Mouse (Mus musculus): Measurements from ENCODE around the gene Ergic1. TPM values are rescaled to one million over a fixed set of nuclear protein-coding genes. Genes with fewer than 3 reads are reported as not detected.

Gene Ergic1
- polyA plus RNA-seq, 1 experiment from 2014 or later: 134 TPM

DNA sequence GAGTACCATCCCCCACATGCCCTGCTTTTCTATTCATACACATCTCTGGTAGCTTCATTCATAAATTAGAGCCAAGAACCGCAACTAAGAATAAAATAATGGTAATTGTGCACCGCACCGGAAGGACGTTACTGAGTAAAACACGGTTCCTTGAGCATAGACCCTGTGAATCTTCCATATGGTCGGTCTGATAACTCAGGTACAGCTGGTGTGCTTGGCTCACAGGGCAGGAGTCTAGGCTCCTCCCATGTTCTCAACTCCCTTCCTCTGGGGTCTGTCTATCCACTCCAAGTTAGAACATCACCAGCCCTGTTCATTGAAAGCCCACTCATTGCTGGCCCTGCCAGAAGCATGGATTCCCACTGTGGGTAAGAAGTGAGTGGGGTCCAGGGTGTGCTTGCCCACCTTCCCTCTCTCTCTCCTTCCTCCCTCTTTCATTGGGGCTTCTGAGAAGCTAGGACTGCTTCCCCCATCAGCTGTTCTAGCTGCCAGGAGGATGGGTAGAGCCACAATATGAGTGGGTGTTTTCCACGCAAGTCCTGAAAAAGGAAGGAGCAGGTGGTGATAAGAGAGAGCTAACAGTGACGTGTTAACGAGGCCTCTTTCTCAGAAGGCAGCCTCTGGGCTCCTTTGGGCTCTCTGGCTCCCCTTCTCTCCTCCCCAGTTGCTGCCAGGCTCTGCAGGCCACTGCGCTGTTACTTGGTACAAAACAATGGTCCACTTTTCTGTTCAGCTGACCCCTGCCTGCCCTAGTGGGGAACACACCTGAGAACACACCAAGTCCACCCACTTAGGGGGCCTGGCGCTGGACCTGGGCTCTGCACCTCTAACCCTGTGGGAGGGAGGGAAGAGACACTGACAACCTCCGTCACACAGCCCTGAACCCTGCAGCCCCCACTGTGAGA is 14.7 kb downstream of the Ergic1 start:
- no peak overlapping the region for H3K4me2 ChIP-seq (ENCODE audit: low read length)
- H3K36me3 ChIP-seq (ENCODE audit: control insufficient read depth, insufficient read depth, low read length): peaks cover 30% of the 10 kb centered on the region
- 65% methylated on average over 11 of the region's 12 CpGs for WGBS
- H3K4me3 ChIP-seq (ENCODE audit: low read depth, low read length): no peak overlapping the region
- H3K4me1 ChIP-seq (ENCODE audit: control insufficient read depth, insufficient read depth, low read length): no peaks in the 10 kb centered on the region
- DNase-seq (ENCODE audit: low spot score): no peak
- no peak for ATAC-seq
- H3K27ac ChIP-seq (ENCODE audit: low read depth, low read length): no peak overlapping the region
- H3K9ac ChIP-seq (ENCODE audit: low read length): no peak overlapping the region
- no peaks in the 10 kb centered on the region for H3K9me3 ChIP-seq (replicated peaks; ENCODE audit: control insufficient read depth, low read length)
- no peaks in the 10 kb centered on the region for H3K27me3 ChIP-seq (replicated peaks; ENCODE audit: control insufficient read depth, insufficient read depth, low read length)

DNA sequence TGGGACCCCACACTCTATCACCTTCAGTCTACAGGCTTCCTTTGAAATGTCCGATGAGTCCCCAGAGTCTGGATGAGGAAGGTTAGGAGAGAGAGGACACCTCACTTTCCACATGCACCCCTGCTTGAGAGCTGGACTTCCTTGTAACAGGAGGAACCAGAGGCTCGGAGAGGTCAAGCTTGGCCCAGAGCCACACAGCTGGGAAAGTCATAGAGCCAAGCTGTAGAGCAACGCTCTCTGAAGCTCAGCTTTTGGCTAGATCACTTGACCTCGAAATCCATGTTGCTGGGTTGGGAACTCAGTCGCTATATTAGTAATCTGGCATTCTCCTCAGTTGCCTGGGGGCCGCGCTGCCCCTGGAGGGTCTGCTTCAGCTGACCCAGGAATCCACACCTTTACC is 15.5 kb downstream of the Ergic1 start:
- 92% methylated on average over 7 of the region's 7 CpGs for WGBS

DNA sequence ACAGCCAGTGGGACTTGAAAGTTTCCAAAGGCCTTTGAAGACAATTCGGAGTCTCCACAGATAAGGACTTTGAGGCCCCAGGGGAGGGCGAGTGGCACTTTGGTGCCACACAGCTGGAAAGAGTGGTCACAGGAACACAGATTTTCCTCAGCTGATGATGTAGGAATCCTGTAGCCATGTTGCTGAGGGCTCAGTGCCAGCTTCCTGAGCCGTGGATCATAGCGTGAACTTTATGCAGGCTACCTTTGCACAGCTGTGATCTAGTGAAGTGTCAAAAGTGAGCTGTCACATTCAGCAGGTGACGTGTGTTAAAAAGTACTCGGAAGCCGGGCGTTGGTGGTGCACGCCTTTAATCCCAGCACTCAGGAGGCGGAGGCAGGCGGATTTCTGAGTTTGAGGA is 16.0 kb downstream of the Ergic1 start:
- ATAC-seq (no peak), DNase-seq (ENCODE audit: low spot score) (no peak)
- WGBS: 87% methylated on average over 11 of the region's 11 CpGs
- Histone ChIP-seq H3K36me3 (ENCODE audit: control insufficient read depth, insufficient read depth, low read length) (peaks cover 23% of the 10 kb centered on the region), H3K4me3 (ENCODE audit: low read depth, low read length) (no peak overlapping the region), H3K4me1 (ENCODE audit: control insufficient read depth, insufficient read depth, low read length) (no peaks in the 10 kb centered on the region), H3K9ac (ENCODE audit: low read length) (no peak overlapping the region), H3K27ac (ENCODE audit: low read depth, low read length) (no peak overlapping the region), H3K4me2 (ENCODE audit: low read length) (no peak overlapping the region), H3K9me3 (replicated peaks; ENCODE audit: control insufficient read depth, low read length) (no peaks in the 10 kb centered on the region), H3K27me3 (replicated peaks; ENCODE audit: control insufficient read depth, insufficient read depth, low read length) (no peaks in the 10 kb centered on the region)

More for the DNA sequence above, 15.5 kb downstream of the Ergic1 start:
- H3K36me3 ChIP-seq (ENCODE audit: control insufficient read depth, insufficient read depth, low read length): peaks cover 23% of the 10 kb centered on the region
- no peak overlapping the region for H3K4me3 ChIP-seq (ENCODE audit: low read depth, low read length)
- no peak overlapping the region for H3K9ac ChIP-seq (ENCODE audit: low read length)
- ATAC-seq (no peak), DNase-seq (ENCODE audit: low spot score) (no peak)
- no peaks in the 10 kb centered on the region for H3K27me3 ChIP-seq (replicated peaks; ENCODE audit: control insufficient read depth, insufficient read depth, low read length)
- no peaks in the 10 kb centered on the region for H3K9me3 ChIP-seq (replicated peaks; ENCODE audit: control insufficient read depth, low read length)
- no peak overlapping the region for H3K27ac ChIP-seq (ENCODE audit: low read depth, low read length)
- no peaks in the 10 kb centered on the region for H3K4me1 ChIP-seq (ENCODE audit: control insufficient read depth, insufficient read depth, low read length)
- no peak overlapping the region for H3K4me2 ChIP-seq (ENCODE audit: low read length)

DNA sequence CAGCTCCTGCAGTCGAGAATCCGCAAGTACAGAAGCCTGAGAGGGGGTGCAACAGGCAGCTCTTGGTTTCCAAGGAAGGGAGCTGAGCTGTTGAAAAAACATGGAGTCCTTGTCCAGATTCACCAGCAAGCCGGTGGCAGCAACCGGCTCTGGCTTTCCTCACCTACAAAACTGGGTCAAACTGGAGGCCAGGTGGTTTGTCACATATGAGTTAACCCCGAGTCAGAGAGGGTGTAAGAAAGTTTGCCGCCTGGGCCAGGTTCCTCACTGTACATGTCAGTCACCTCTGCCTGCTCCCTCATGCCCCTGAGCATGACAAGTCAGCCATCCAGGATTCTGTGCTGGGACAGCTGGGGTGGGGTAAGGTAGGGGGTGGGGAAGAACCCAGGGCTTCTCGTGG is 16.9 kb downstream of the Ergic1 start:
- no peaks in the 10 kb centered on the region for H3K27me3 ChIP-seq (replicated peaks; ENCODE audit: control insufficient read depth, insufficient read depth, low read length)
- no peak overlapping the region for H3K27ac ChIP-seq (ENCODE audit: low read depth, low read length)
- no peak overlapping the region for H3K4me2 ChIP-seq (ENCODE audit: low read length)
- peaks cover 26% of the 10 kb centered on the region for H3K36me3 ChIP-seq (ENCODE audit: control insufficient read depth, insufficient read depth, low read length)
- ATAC-seq (no peak), DNase-seq (ENCODE audit: low spot score) (no peak)
- no peak overlapping the region for H3K4me3 ChIP-seq (ENCODE audit: low read depth, low read length)
- no peak overlapping the region for H3K9ac ChIP-seq (ENCODE audit: low read length)
- no peaks in the 10 kb centered on the region for H3K4me1 ChIP-seq (ENCODE audit: control insufficient read depth, insufficient read depth, low read length)
- WGBS: 94% methylated on average over 7 of the region's 7 CpGs
- H3K9me3 ChIP-seq (replicated peaks; ENCODE audit: control insufficient read depth, low read length): no peaks in the 10 kb centered on the region

DNA sequence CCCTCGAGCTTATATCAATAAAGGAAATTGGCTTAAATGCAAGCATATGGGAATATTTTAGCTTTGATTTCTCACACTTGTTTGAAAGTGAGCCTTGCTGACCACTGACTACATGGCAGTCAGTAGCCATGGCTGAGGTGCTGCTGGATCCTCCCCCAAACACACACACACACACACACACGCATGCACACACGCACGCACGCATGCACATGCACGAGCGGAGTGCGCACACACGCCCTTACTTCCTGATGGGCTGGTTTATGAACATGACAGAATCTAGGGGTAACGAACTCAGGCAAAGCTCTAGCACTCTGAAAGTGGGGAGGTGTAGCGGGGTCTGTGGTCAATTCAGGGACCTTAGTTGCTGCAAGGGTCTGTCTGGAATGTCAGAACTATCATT is 17.5 kb downstream of the Ergic1 start:
- WGBS: 97% methylated on average over 11 of the region's 11 CpGs
- H3K36me3 ChIP-seq (ENCODE audit: control insufficient read depth, insufficient read depth, low read length): peaks cover 27% of the 10 kb centered on the region

DNA sequence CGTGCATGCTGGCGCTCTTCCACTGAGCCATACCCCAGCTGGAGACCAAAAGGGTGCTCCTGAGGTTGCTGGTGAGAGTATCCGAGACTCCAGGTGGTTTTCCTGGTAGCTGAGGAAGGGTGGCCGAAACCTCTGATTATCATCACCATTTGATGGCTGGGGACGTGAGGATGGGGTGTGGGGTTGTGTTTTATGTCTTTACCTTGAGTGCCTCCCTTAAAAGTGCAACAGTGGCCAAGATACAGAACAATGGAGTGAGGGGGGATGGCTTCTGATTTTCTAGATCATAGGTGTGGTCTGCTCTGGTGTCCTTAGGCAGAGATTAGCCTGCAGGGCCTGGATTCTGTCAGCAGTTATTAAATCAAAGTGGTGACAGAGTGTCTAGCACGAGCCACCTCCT is 18.1 kb downstream of the Ergic1 start:
- Histone ChIP-seq H3K9ac (ENCODE audit: low read length) (no peak overlapping the region), H3K9me3 (replicated peaks; ENCODE audit: control insufficient read depth, low read length) (no peaks in the 10 kb centered on the region), H3K27me3 (replicated peaks; ENCODE audit: control insufficient read depth, insufficient read depth, low read length) (no peaks in the 10 kb centered on the region), H3K4me2 (ENCODE audit: low read length) (no peak overlapping the region), H3K36me3 (ENCODE audit: control insufficient read depth, insufficient read depth, low read length) (peaks cover 27% of the 10 kb centered on the region), H3K27ac (ENCODE audit: low read depth, low read length) (no peak overlapping the region), H3K4me1 (ENCODE audit: control insufficient read depth, insufficient read depth, low read length) (no peaks in the 10 kb centered on the region), H3K4me3 (ENCODE audit: low read depth, low read length) (no peak overlapping the region)
- 86% methylated on average over 6 of the region's 6 CpGs for WGBS
- no peak for ATAC-seq
- no peak for DNase-seq (ENCODE audit: low spot score)

More for the DNA sequence above, 17.5 kb downstream of the Ergic1 start:
- H3K4me2 ChIP-seq (ENCODE audit: low read length): no peak overlapping the region
- DNase-seq (ENCODE audit: low spot score) (no peak), ATAC-seq (no peak)
- H3K27ac ChIP-seq (ENCODE audit: low read depth, low read length): no peak overlapping the region
- no peak overlapping the region for H3K4me3 ChIP-seq (ENCODE audit: low read depth, low read length)
- H3K27me3 ChIP-seq (replicated peaks; ENCODE audit: control insufficient read depth, insufficient read depth, low read length): no peaks in the 10 kb centered on the region
- H3K9ac ChIP-seq (ENCODE audit: low read length): no peak overlapping the region
- H3K9me3 ChIP-seq (replicated peaks; ENCODE audit: control insufficient read depth, low read length): no peaks in the 10 kb centered on the region
- no peaks in the 10 kb centered on the region for H3K4me1 ChIP-seq (ENCODE audit: control insufficient read depth, insufficient read depth, low read length)

DNA sequence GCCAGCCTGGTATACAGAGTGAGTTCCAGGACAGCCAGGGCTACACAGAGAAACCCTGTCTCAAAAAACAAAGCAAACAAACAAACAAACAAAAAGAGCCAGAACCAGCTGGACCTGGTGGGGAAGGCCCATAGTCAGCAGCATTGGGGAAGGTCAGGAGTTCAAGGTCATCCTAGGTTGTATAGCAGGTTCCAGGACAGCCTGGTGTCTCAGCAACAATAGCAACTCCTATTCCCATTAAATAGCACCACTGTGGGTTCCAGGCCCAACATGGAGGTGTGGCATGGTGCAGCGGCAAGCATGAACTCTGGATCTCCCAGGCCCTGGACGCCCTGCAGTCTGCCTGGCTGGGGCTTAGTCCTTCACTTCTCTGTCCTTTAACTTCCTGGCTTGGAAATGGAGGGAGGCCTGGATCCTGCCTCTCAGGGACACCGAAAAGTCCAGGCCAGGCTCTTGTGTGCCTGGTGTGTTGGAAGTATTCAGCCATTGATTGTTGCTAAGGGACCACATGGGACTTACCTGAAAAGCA is 19.6 kb downstream of the Ergic1 start:
- 100% methylated on average over 3 of the region's 3 CpGs for WGBS
- no peaks in the 10 kb centered on the region for H3K27me3 ChIP-seq (replicated peaks; ENCODE audit: control insufficient read depth, insufficient read depth, low read length)
- H3K4me2 ChIP-seq (ENCODE audit: low read length): no peak overlapping the region
- no peak for ATAC-seq
- H3K4me3 ChIP-seq (ENCODE audit: low read depth, low read length): no peak overlapping the region
- H3K9ac ChIP-seq (ENCODE audit: low read length): no peak overlapping the region
- no peaks in the 10 kb centered on the region for H3K4me1 ChIP-seq (ENCODE audit: control insufficient read depth, insufficient read depth, low read length)
- DNase-seq (ENCODE audit: low spot score): no peak
- H3K27ac ChIP-seq (ENCODE audit: low read depth, low read length): no peak overlapping the region
- H3K9me3 ChIP-seq (replicated peaks; ENCODE audit: control insufficient read depth, low read length): no peaks in the 10 kb centered on the region
- peaks cover 19% of the 10 kb centered on the region; the same call in 1 of the 2 replicates for H3K36me3 ChIP-seq (ENCODE audit: control insufficient read depth, insufficient read depth, low read length)

DNA sequence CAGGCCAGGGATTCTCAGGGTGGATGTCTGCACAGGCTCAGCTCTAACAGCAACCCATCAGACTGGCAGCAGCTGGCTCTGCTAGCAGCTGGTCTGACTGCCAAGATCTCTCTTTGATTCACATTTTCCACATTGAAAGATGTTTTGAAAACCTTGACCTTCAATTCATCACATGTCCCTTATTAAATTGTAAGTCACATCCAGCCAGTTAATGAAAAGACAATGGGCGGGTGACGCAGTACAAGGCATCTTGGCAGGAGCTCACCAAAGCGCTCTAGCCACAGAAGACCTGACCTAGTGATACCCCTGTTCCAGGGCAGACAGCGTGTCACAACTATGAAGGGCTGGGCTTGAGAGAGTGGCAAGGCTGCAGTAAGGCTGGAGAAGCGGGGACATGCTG is 21.0 kb downstream of the Ergic1 start:
- no peak overlapping the region for H3K9ac ChIP-seq (ENCODE audit: low read length)
- H3K4me1 ChIP-seq (ENCODE audit: control insufficient read depth, insufficient read depth, low read length): no peaks in the 10 kb centered on the region
- DNase-seq (ENCODE audit: low spot score) (no peak), ATAC-seq (no peak)
- peaks cover 19% of the 10 kb centered on the region; the same call in 1 of the 2 replicates for H3K36me3 ChIP-seq (ENCODE audit: control insufficient read depth, insufficient read depth, low read length)
- WGBS: 86% methylated on average over 5 of the region's 5 CpGs
- no peak overlapping the region for H3K4me2 ChIP-seq (ENCODE audit: low read length)
- H3K27me3 ChIP-seq (replicated peaks; ENCODE audit: control insufficient read depth, insufficient read depth, low read length): no peaks in the 10 kb centered on the region
- H3K27ac ChIP-seq (ENCODE audit: low read depth, low read length): no peak overlapping the region
- H3K4me3 ChIP-seq (ENCODE audit: low read depth, low read length): no peak overlapping the region
- no peaks in the 10 kb centered on the region for H3K9me3 ChIP-seq (replicated peaks; ENCODE audit: control insufficient read depth, low read length)

DNA sequence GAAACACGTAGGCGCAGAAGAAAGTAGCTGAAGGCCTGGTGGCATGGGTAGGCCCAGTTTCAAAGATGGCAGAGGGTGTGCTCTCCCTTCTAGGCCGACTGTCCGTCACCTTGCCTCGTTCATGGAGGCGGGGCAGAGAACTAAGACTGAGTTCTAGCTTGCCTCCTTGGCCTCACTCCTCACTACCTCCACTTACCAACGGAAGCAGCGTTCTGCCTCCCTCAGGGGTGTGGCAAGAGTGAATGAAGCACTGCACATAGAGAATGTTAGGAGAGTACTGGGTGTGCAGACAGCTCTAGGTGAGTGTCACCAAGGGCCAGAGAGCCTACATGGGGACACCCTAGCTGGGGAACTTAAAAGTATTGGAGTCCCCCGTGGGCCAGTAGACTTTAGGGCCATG is 21.8 kb downstream of the Ergic1 start:
- Histone ChIP-seq H3K9ac (ENCODE audit: low read length) (no peak overlapping the region), H3K27ac (ENCODE audit: low read depth, low read length) (no peak overlapping the region), H3K27me3 (replicated peaks; ENCODE audit: control insufficient read depth, insufficient read depth, low read length) (no peaks in the 10 kb centered on the region), H3K4me3 (ENCODE audit: low read depth, low read length) (no peak overlapping the region), H3K4me2 (ENCODE audit: low read length) (no peak overlapping the region), H3K36me3 (ENCODE audit: control insufficient read depth, insufficient read depth, low read length) (peaks cover 15% of the 10 kb centered on the region; the same call in 1 of the 2 replicates), H3K4me1 (ENCODE audit: control insufficient read depth, insufficient read depth, low read length) (no peaks in the 10 kb centered on the region), H3K9me3 (replicated peaks; ENCODE audit: control insufficient read depth, low read length) (no peaks in the 10 kb centered on the region)
- ATAC-seq (no peak), DNase-seq (ENCODE audit: low spot score) (no peak)
- 91% methylated on average over 9 of the region's 9 CpGs for WGBS
